Mouse (Mus musculus) CH12.LX (cell line): ENCODE data around the gene Arhgap6.

ENCODE experiments used
- CTCF ChIP-seq, 2 experiments: IDR thresholded peaks in 1 of 2; conservative IDR thresholded peaks in 1 of 2; 2 replicates each; pipeline ENCODE4 v1.5.1; 2011 to 2012; ENCODE audit warnings: low read depth in 2 of 2, low read length in 2 of 2, improper control_type of control experiment in 1 of 2, inconsistent platforms in 1 of 2, mild to moderate bottlenecking in 1 of 2, moderate library complexity in 1 of 2
- E2F4 ChIP-seq: IDR thresholded peaks from 2 replicates; pipeline ENCODE4 v1.6.1; 2011; ENCODE audit warnings: low read depth, low read length, improper control_type of control experiment; ENCODE audit not compliant: insufficient replicate concordance
- EP300 ChIP-seq: IDR thresholded peaks from 2 replicates; pipeline ENCODE4 v1.6.1; 2011; ENCODE audit warnings: low read length, improper control_type of control experiment
- IRF4 ChIP-seq: IDR thresholded peaks from 2 replicates; pipeline ENCODE4 v1.6.1; 2014; ENCODE audit warnings: low read depth, mild to moderate bottlenecking, inconsistent platforms, low read length, improper control_type of control experiment
- MAFK ChIP-seq: IDR thresholded peaks from 2 replicates; pipeline ENCODE4 v1.6.1; 2011; ENCODE audit warnings: low read length, improper control_type of control experiment; ENCODE audit not compliant: insufficient replicate concordance
- MXI1 ChIP-seq: IDR thresholded peaks from 2 replicates; pipeline ENCODE4 v1.6.1; 2011; ENCODE audit warnings: mild to moderate bottlenecking, low read depth, low read length, improper control_type of control experiment
- NELFE ChIP-seq: IDR thresholded peaks from 2 replicates; pipeline ENCODE4 v1.6.1; 2011; ENCODE audit warnings: low read depth, low read length, improper control_type of control experiment
- POLR2A ChIP-seq: IDR thresholded peaks from 2 replicates; pipeline ENCODE4 v1.6.1; 2011; ENCODE audit warnings: low read depth, mild to moderate bottlenecking, improper control_type of control experiment, low read length
- RAD21 ChIP-seq: IDR thresholded peaks from 2 replicates; pipeline ENCODE4 v1.6.1; 2011; ENCODE audit warnings: low read depth, mild to moderate bottlenecking, low read length, improper control_type of control experiment, moderate library complexity
- RCOR1 ChIP-seq: conservative IDR thresholded peaks from 2 replicates; pipeline ENCODE4 v1.6.1; 2012; ENCODE audit warnings: low read depth, mild to moderate bottlenecking, inconsistent platforms, low read length, improper control_type of control experiment
- UBTF ChIP-seq: IDR thresholded peaks from 2 replicates; pipeline ENCODE4 v1.6.1; 2012; ENCODE audit warnings: low read depth, mild to moderate bottlenecking, inconsistent platforms, low read length, improper control_type of control experiment, moderate library complexity
- USF1 ChIP-seq: IDR thresholded peaks from 2 replicates; pipeline ENCODE4 v1.6.1; 2014; ENCODE audit warnings: low read depth, mild to moderate bottlenecking, inconsistent platforms, low read length, improper control_type of control experiment
- ZMIZ1 ChIP-seq: IDR thresholded peaks from 2 replicates; pipeline ENCODE4 v1.6.1; 2012; ENCODE audit warnings: low read depth, mild to moderate bottlenecking, inconsistent platforms, low read length, improper control_type of control experiment

- TF ChIP-seq UBTF (no peak), CTCF (conservative IDR thresholded peaks at IDR 0.05 in 1 of 2, IDR thresholded peaks at IDR 0.05 in 1 of 2; ENCODE audit: low read depth in 2 of 2, low read length in 2 of 2) (no peak), RCOR1 (no peak), E2F4 (no peak), EP300 (peak; percentile 68), USF1 (no peak), ZMIZ1 (no peak), MAFK (no peak), RAD21 (no peak), POLR2A (no peak), IRF4 (peak; percentile 55; the same call in 1 of the 2 replicates), MXI1 (no peak), NELFE (no peak)
Observed at GRCm38 (mm10) chrX:169123773-169124151, 328.9 kb downstream of the Arhgap6 start.
